Mouse (Mus musculus): ENCODE data around the gene Cmip. TPM values are rescaled to one million over a fixed set of nuclear protein-coding genes. Genes with fewer than 3 reads are reported as not detected.
A peak's percentile ranks its signal among the peaks of the same experiment; 100 is the strongest.

Gene Cmip
- polyA plus RNA-seq, 1 experiment from 2014 or later: 18.7 TPM

DNA sequence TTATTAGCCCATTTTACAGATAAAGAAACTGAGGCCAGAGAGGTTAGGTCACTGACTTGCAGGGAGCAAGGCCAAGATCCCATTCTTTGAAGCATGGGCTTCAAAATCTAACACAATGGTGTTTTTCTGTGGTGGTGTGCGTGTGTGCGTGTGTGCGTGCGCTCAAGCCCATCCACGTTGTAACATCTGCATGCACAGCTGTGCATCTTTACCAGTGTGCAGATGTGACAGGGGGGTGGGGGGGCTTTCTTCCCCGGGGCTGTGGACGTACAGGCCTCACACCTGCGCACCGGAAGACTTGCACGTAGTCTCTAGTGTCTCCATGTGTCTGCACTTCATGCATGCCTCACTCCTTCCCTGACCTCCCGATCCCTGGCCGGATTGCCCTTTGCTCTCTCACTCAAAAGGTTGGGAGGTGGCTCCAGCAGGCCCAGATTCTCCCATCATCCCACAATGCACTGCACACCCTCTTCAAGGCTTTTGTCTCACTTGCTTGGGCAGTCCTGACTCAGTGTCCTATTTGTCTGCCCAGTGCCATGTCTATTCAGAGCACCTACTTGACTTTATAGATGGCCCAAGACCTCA is 44.7 kb downstream of the Cmip start:
- peak overlapping the region; percentile 64 for H3K27ac ChIP-seq
- no peaks in the 10 kb centered on the region for H3K27me3 ChIP-seq (replicated peaks)
- no peak overlapping the region for H3K4me3 ChIP-seq
- no peaks in the 10 kb centered on the region for H3K9me3 ChIP-seq (replicated peaks)
- no peak overlapping the region for H3K4me2 ChIP-seq
- H3K9ac ChIP-seq: 0 out of 2 replicates have a peak overlapping the region, but pooled peaks have one; percentile 15
- WGBS (ENCODE audit: insufficient replicate concordance): 88% methylated on average over 12 of the region's 12 CpGs
- H3K4me1 ChIP-seq: peaks cover 92% of the 10 kb centered on the region
- no peak for ATAC-seq
- no peaks in the 10 kb centered on the region for H3K36me3 ChIP-seq

DNA sequence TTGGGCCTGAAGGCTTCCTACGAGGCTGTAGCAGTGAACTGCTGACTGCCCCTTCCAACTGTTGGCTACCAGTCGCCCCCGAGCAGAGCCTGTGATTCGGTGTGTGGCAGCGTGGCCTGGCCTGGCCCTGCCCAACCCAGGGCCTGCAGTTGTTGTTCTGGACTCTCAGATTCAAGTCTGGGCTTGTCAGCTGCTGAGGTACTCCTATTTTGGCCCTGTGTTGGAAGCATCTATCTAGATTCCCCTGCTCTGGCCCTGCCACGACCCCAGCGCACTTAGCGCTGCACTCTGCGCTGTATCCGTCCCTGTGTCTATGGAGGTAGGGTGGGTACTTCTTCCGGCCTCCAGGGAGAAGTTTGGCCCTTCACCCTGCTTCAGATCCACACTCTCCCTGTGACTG is 45.2 kb downstream of the Cmip start:
- Histone ChIP-seq H3K9me3 (replicated peaks) (no peaks in the 10 kb centered on the region), H3K4me1 (peaks cover 91% of the 10 kb centered on the region), H3K27me3 (replicated peaks) (no peaks in the 10 kb centered on the region), H3K4me3 (no peak overlapping the region), H3K27ac (peak overlapping the region; percentile 64), H3K9ac (0 out of 2 replicates have a peak overlapping the region, but pooled peaks have one; percentile 15), H3K36me3 (no peaks in the 10 kb centered on the region), H3K4me2 (no peak overlapping the region)
- 80% methylated on average over 11 of the region's 11 CpGs for WGBS (ENCODE audit: insufficient replicate concordance)
- ATAC-seq: no peak

DNA sequence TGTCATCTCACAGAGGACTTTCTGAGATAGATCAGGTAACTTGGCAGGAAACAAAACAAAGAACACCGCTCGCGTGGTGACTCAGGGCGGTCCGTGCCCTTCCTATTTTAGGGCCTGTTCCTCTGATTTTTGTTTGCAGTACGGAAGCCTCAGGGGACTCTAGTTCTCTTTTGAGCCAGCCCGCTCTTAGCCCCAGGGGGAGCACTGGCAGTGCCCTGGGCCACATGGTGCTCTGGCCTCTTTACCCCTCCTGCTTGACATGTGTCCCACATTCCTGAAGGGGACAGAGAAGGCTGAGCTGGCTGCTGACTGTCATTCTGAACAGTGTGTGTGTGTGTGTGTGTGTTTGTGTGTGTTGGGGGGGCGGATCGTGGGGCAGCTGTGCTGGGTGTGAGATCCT is 46.8 kb downstream of the Cmip start:
- peak overlapping the region; percentile 11; the same call in 1 of the 2 replicates for H3K4me2 ChIP-seq
- no peak overlapping the region for H3K4me3 ChIP-seq
- H3K36me3 ChIP-seq: no peaks in the 10 kb centered on the region
- no peak overlapping the region for H3K9ac ChIP-seq
- whole genome bisulfite sequencing (ENCODE audit: insufficient replicate concordance): 58% methylated on average over 9 of the region's 9 CpGs
- no peak for ATAC-seq
- H3K9me3 ChIP-seq (replicated peaks): no peaks in the 10 kb centered on the region
- H3K27me3 ChIP-seq (replicated peaks): no peaks in the 10 kb centered on the region
- H3K4me1 ChIP-seq: peaks cover 89% of the 10 kb centered on the region
- H3K27ac ChIP-seq: peak overlapping the region; percentile 45; the same call in 1 of the 2 replicates

DNA sequence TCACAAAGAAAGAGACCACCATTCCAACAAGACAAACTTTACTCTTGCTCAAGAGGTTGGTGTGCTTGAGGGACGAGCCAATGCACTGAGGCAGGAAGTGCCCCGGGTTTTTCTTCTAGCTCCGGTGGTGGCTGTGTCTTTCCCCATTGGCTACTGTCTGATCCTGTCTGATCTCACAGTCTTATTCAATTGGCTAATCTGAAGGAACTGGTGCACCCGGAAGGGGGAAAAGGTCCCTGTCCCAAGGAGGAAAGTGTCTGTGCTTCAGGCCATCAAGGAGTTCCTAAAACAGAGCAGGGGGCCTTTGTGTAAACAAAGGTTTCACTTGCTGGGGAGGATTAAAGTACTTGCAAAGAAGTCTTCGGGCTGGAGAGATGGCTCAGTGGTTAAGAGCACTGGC is 48.5 kb downstream of the Cmip start:
- H3K4me3 ChIP-seq: no peak overlapping the region
- no peaks in the 10 kb centered on the region for H3K27me3 ChIP-seq (replicated peaks)
- no peaks in the 10 kb centered on the region for H3K36me3 ChIP-seq
- no peak overlapping the region for H3K4me2 ChIP-seq
- no peak for ATAC-seq
- H3K4me1 ChIP-seq: peaks cover 79% of the 10 kb centered on the region
- H3K9ac ChIP-seq: no peak overlapping the region
- 30% methylated on average over 5 of the region's 5 CpGs for WGBS (ENCODE audit: insufficient replicate concordance)
- no peaks in the 10 kb centered on the region for H3K9me3 ChIP-seq (replicated peaks)
- 0 out of 2 replicates have a peak overlapping the region, but pooled peaks have one; percentile 14 for H3K27ac ChIP-seq

DNA sequence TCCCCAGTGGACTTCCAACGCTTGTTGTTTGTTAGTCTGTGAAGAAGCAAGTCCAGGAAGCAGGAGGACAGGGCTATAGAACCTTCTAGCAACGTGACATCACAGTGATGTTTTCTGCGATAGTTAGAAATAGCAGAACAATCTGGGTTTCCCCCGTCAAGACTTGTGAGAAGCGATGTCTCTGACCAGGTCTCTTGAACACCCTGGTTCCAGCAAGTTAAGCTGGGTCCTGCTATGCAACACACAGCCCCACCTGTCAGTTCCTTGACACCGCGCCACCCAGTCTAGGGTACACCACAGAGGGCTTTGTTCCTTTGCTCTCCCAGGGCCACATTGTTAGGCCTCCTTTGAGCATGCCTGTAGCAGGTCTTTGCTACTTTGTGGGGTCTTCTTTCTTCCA is 49.9 kb downstream of the Cmip start:
- peaks cover 66% of the 10 kb centered on the region for H3K4me1 ChIP-seq

DNA sequence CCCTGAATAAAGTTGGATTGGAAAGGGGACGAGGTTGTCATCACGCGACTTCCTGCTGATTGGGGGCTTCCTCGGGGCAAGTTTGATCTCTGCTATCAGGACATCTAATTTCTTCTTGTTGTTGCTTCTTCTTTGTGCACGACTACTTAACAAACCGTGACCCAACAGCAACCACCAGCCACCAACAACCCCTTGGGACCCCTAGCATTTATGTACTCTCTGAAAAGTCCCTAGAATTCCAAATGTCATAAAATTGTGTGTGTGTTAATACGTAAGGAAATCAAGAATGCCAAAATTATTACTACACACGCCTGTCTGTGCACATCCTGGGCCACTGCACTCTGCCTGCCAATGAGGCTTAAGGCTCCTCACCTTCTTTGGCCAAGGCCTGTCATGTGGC is 50.4 kb downstream of the Cmip start:
- WGBS (ENCODE audit: insufficient replicate concordance): 72% methylated on average over 8 of the region's 8 CpGs
- H3K4me3 ChIP-seq: no peak overlapping the region
- H3K9me3 ChIP-seq (replicated peaks): no peaks in the 10 kb centered on the region
- no peak for ATAC-seq
- peaks cover 61% of the 10 kb centered on the region for H3K4me1 ChIP-seq
- no peaks in the 10 kb centered on the region for H3K27me3 ChIP-seq (replicated peaks)
- H3K36me3 ChIP-seq: peaks cover 9% of the 10 kb centered on the region
- no peak overlapping the region for H3K27ac ChIP-seq
- H3K4me2 ChIP-seq: no peak overlapping the region
- no peak overlapping the region for H3K9ac ChIP-seq

More for the DNA sequence above, 49.9 kb downstream of the Cmip start:
- Histone ChIP-seq H3K4me2 (no peak overlapping the region), H3K27me3 (replicated peaks) (no peaks in the 10 kb centered on the region), H3K9ac (no peak overlapping the region), H3K36me3 (peaks cover 9% of the 10 kb centered on the region), H3K27ac (no peak overlapping the region), H3K4me3 (no peak overlapping the region), H3K9me3 (replicated peaks) (no peaks in the 10 kb centered on the region)
- ATAC-seq: no peak
- 82% methylated on average over 7 of the region's 7 CpGs for WGBS (ENCODE audit: insufficient replicate concordance)

DNA sequence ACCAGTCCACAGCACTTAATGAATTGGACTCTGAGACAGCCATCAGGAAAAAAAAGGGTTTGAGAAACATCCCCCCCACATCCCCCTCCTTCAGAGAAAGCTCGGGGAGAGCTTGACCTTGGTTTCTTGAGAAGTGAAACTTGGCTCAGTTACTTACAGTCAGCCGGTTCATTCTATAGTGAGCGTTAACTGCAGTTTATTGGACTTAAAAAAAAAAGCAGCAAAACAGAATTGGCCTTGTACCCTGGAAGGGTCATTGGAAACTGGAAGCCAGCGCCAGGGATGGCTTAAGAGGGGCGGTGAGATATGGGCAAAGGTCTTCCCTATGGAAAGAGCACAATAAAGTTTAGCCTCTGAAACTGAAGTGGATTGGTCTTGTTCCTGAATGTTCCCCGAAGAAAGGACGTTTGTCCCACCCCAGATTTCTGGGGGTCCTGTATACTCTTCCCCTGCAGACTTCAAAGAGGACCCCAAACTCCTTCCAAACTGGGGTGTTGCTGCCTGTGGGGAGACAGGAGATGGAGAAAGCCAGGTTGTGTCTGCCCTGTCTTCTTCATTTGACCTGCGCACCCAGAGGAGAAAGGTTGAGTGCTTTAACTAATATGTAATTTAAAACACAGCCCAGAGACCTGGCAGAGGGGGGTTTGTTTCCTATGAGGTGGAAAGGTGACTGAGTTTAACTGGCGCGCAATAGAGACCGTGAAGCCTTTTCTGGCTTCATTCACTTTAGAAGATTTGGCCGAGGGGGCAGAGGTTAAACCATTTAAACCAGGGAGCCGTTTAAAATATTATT is 51.6 kb downstream of the Cmip start:
- Histone ChIP-seq H3K4me1 (peaks cover 50% of the 10 kb centered on the region), H3K4me3 (no peak overlapping the region), H3K9me3 (replicated peaks) (no peaks in the 10 kb centered on the region), H3K27ac (no peak overlapping the region), H3K9ac (no peak overlapping the region), H3K4me2 (no peak overlapping the region), H3K36me3 (peaks cover 9% of the 10 kb centered on the region), H3K27me3 (replicated peaks) (no peaks in the 10 kb centered on the region)
- no peak for ATAC-seq
- 75% methylated on average over 13 of the region's 13 CpGs for WGBS (ENCODE audit: insufficient replicate concordance)

DNA sequence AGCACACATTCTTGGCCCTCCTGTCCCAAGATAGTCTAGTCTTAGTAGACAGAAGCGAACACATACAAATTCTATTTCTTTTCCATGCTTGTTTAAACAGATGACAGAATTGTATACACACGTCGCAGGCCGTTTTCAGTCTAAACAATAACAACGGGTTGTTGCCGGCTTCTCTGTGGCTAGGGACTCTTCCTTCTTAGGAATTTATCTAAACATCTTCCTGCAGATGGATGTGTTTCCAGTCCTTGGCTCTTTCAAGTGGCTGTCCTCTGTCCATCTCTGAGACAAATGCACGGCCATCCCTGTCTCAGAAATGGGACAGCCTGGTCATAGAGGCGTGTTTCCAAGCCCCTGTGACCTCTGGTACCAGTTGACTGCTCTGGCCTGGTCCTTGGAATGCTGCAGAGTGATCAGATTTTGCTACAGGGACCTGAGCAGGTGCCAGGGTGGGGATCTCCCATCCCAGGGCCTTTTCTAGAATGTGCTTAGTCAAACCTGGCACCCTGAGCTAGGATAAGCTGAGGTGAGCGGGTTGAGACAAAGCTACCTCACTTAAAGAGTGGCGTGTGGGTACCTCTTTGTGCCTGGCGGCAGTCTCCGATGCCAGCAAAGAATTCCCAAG is 52.9 kb downstream of the Cmip start:
- no peak for ATAC-seq
- peaks cover 47% of the 10 kb centered on the region for H3K4me1 ChIP-seq
- no peaks in the 10 kb centered on the region for H3K9me3 ChIP-seq (replicated peaks)
- H3K4me2 ChIP-seq: no peak overlapping the region
- no peak overlapping the region for H3K9ac ChIP-seq
- no peak overlapping the region for H3K27ac ChIP-seq
- H3K4me3 ChIP-seq: no peak overlapping the region
- peaks cover 9% of the 10 kb centered on the region for H3K36me3 ChIP-seq
- H3K27me3 ChIP-seq (replicated peaks): no peaks in the 10 kb centered on the region
- WGBS (ENCODE audit: insufficient replicate concordance): 84% methylated on average over 12 of the region's 12 CpGs

DNA sequence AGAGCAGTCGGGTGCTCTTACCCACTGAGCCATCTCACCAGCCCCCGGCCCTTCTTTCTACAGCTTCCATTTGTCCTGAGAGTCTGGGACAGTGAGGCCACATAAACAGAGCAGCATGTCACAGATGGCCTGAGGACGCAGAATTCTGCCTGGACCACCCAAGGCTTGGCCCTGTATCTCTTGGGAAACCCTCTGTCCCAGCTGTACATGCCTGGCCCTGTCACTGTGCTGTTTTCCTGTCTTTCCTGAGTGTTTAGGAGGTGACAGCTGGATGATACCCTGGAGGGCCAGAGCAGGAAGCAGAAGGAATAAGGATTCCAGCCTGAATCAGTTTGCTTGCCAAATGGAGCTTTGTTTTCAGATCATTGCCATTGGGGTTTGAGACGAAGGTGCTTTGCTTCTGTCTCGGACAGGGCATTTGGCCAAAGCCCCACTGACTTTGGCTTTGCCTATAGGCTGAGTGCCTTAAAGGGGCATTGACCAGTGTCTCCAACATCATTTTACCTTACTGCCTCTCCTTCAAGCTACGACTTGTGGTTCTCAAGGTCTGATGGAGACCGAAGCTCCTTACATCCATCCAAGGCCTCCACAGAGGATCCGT is 54.2 kb downstream of the Cmip start:
- no peak overlapping the region for H3K4me3 ChIP-seq
- ATAC-seq: no peak
- H3K4me2 ChIP-seq: no peak overlapping the region
- no peak overlapping the region for H3K27ac ChIP-seq
- H3K27me3 ChIP-seq (replicated peaks): no peaks in the 10 kb centered on the region
- H3K36me3 ChIP-seq: peaks cover 9% of the 10 kb centered on the region
- no peaks in the 10 kb centered on the region for H3K9me3 ChIP-seq (replicated peaks)
- H3K9ac ChIP-seq: no peak overlapping the region
- 87% methylated on average over 8 of the region's 8 CpGs for WGBS (ENCODE audit: insufficient replicate concordance)
- peaks cover 51% of the 10 kb centered on the region for H3K4me1 ChIP-seq

DNA sequence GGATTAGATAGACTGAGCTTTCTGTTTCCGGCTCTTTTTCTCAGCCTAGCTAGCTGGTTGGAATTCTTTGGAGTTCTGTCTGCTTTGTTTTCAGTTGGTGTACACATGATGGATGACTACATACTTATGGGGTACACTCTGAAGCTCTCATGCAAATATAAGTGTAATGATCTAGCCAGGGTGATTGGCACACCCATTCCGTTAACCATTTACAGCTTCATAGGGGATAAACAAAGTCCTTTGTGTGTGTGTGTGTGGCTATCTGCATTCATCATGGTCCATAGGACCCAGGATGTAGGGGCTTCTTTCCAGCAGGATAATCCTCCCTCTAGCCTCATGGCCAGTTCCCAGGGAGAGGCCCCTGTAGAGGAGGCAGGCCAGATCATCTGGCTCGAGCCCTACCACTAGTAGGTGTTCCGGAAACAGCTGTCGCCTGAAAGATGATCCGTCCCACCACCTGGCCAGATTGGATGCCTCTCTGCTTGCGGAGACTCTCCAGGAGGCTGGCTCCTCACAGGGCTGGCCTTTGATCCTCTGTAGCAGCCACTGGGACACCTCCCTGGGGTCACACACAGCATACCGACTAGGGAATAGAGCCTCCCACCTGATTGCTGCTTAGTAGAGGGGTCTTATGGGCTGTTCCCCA is 57.6 kb downstream of the Cmip start:
- 59% methylated on average over 8 of the region's 8 CpGs for whole genome bisulfite sequencing (ENCODE audit: insufficient replicate concordance)
- Histone ChIP-seq H3K9me3 (replicated peaks) (no peaks in the 10 kb centered on the region), H3K27ac (no peak overlapping the region), H3K27me3 (replicated peaks) (no peaks in the 10 kb centered on the region), H3K36me3 (peaks cover 9% of the 10 kb centered on the region), H3K4me3 (no peak overlapping the region), H3K4me1 (peaks cover 37% of the 10 kb centered on the region), H3K4me2 (no peak overlapping the region), H3K9ac (no peak overlapping the region)
- ATAC-seq: 0 out of 2 replicates have a peak, but pooled peaks have one; percentile 23

DNA sequence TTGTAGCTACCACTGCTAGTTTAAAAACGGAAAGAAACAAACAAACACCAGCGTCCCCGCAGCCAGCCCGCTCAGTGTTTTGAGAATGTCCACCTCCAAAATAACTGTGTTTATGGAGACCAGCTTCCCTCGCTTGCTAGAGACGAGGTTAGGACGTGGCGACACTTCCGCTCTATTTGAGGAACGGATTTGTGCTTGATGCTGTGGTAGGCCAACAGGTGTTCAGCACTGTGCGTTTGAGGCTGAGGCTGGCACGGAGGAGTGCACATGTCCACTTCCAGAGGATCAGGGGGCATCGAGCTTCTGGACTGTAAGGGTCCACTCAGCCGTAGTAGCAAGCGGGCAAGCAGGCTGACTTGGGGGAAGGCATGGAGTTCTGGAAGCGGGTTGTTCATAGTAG is 58.9 kb downstream of the Cmip start:
- no peaks in the 10 kb centered on the region for H3K9me3 ChIP-seq (replicated peaks)
- H3K4me1 ChIP-seq: peaks cover 39% of the 10 kb centered on the region
- 84% methylated on average over 16 of the region's 16 CpGs for WGBS (ENCODE audit: insufficient replicate concordance)
- ATAC-seq: no peak
- H3K9ac ChIP-seq: no peak overlapping the region
- H3K27me3 ChIP-seq (replicated peaks): no peaks in the 10 kb centered on the region
- H3K36me3 ChIP-seq: peaks cover 16% of the 10 kb centered on the region
- no peak overlapping the region; the same call in 1 of the 2 replicates for H3K27ac ChIP-seq
- no peak overlapping the region for H3K4me2 ChIP-seq
- no peak overlapping the region for H3K4me3 ChIP-seq
